9 mouse cellular contexts compared by ENCODE assay signal in the genomic region with DNA sequence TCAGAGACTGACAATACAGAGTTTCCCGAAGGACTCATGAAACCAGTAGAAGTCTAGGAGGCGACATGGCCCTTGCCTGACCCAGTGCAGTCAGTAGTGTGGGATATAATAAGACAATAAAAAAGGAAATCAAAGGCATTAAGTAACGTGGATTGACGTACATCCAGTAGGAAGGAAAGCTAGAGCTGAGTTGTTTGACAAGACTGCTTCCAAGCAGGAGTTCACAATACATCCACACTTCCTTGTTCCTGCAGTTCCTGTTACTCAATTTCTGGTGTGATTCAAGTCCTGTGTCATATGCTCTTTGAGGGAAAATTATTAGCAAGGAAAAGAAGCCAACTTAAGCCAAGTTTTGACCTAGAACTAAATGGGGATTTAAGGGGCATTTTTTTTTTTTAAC. TPM values are rescaled to one million over a fixed set of nuclear protein-coding genes. Genes with fewer than 3 reads are reported as not detected.
DNase-seq lines count a peak whose midpoint lies in the region; ATAC-seq and TF ChIP-seq lines count a peak whose summit lies in the region.
"Had no signal": no experiment of that assay in that cellular context is flagged by ENCODE, and none has a peak within 500 bp of the region (broad histone marks: within the 10 kb centered on the region; RNA-seq: fewer than 3 reads in every experiment).

No protein-coding gene starts in this region.

- peaks cover 15% of the 10 kb centered on the region for H3K4me1 ChIP-seq in embryonic facial prominence, embryonic 14.5 days (ENCODE audit: control insufficient read depth, insufficient read depth, low read length)
- 0 out of 2 replicates have a peak, but pooled peaks cover 10% of the 10 kb centered on the region for H3K4me1 ChIP-seq in hindbrain, postnatal 0 days (ENCODE audit: insufficient read depth, low read length)
- H3K4me1 ChIP-seq in midbrain, embryonic 12.5 days: peaks cover 20% of the 10 kb centered on the region
- H3K4me1 ChIP-seq in thymus, adult 2 months (replicated peaks; ENCODE audit: control insufficient read depth, insufficient read depth, low read length): peaks cover 5% of the 10 kb centered on the region; the same call in 1 of the 2 replicates

- no peak for TF ChIP-seq CTCF in gastrocnemius, adult 2 months (IDR thresholded peaks at IDR 0.05)
- TF ChIP-seq CTCF in hindbrain, postnatal 0 days (IDR thresholded peaks at IDR 0.05; ENCODE audit: low read depth): no peak
- TF ChIP-seq CTCF in thymus, adult 2 months (IDR thresholded peaks at IDR 0.05; ENCODE audit: borderline replicate concordance, control insufficient read depth, extremely low read depth, insufficient read depth, low read length, poor library complexity): no peak

- no peak for TF ChIP-seq POLR2A in thymus, adult 2 months (IDR thresholded peaks at IDR 0.05; ENCODE audit: control insufficient read depth, extremely low read depth, insufficient read depth, low read length, poor library complexity)

- H3K4me3 ChIP-seq in gastrocnemius, adult 2 months: peak overlapping the region; percentile 99
- H3K4me3 ChIP-seq in embryonic facial prominence, embryonic 14.5 days (ENCODE audit: low read depth, low read length): peak overlapping the region; percentile 98
- peak overlapping the region; percentile 72; the same call in 1 of the 2 replicates for H3K4me3 ChIP-seq in hindbrain, postnatal 0 days (ENCODE audit: low read length)
- H3K4me3 ChIP-seq in midbrain, embryonic 12.5 days: peak overlapping the region; percentile 96; the same call in 1 of the 2 replicates
- H3K4me3 ChIP-seq in thymus, adult 2 months (ENCODE audit: control insufficient read depth, insufficient read depth, low read length): no peak overlapping the region

- H3K9me3 ChIP-seq in embryonic facial prominence, embryonic 14.5 days (ENCODE audit: control insufficient read depth, low read length): no peaks in the 10 kb centered on the region
- no peaks in the 10 kb centered on the region for H3K9me3 ChIP-seq in hindbrain, postnatal 0 days (ENCODE audit: low read length)
- H3K9me3 ChIP-seq in midbrain, embryonic 12.5 days: no peaks in the 10 kb centered on the region

- intact Hi-C loops in gastrocnemius, adult 2 months (cut with DNase I): loop anchor here (10.0 kb wide), 1 partner anchor 185 kb away; a partner anchor contains a TSS

- 80% methylated on average over 4 of the region's 4 CpGs for WGBS in embryonic facial prominence, embryonic 14.5 days
- WGBS in hindbrain, postnatal 0 days: 71% methylated on average over 4 of the region's 4 CpGs
- whole genome bisulfite sequencing in midbrain, embryonic 12.5 days: 89% methylated on average over 4 of the region's 4 CpGs
- WGBS in thymus, adult 2 months: 97% methylated on average over 4 of the region's 4 CpGs

- H3K4me2 ChIP-seq in embryonic facial prominence, embryonic 14.5 days (ENCODE audit: low read depth, low read length): peak overlapping the region; percentile 69
- H3K4me2 ChIP-seq in hindbrain, postnatal 0 days (ENCODE audit: low read depth, low read length): peak overlapping the region; percentile 73
- peak overlapping the region; percentile 73 for H3K4me2 ChIP-seq in midbrain, embryonic 12.5 days (replicated peaks)

- H3K27ac ChIP-seq in gastrocnemius, adult 2 months: peak overlapping the region; percentile 100
- no peak overlapping the region for H3K27ac ChIP-seq in embryonic facial prominence, embryonic 14.5 days (replicated peaks; ENCODE audit: low read depth, low read length)
- H3K27ac ChIP-seq in hindbrain, postnatal 0 days: no peak overlapping the region
- H3K27ac ChIP-seq in midbrain, embryonic 12.5 days (replicated peaks): no peak overlapping the region
- H3K27ac ChIP-seq in thymus, adult 2 months (ENCODE audit: control insufficient read depth, insufficient read depth, low read length): no peak overlapping the region

- H3K27me3 ChIP-seq in embryonic facial prominence, embryonic 14.5 days (replicated peaks; ENCODE audit: control insufficient read depth, insufficient read depth, low read length): no peaks in the 10 kb centered on the region
- H3K27me3 ChIP-seq in hindbrain, postnatal 0 days (ENCODE audit: insufficient read depth, low read length): no peaks in the 10 kb centered on the region
- no peaks in the 10 kb centered on the region for H3K27me3 ChIP-seq in midbrain, embryonic 12.5 days
- no peaks in the 10 kb centered on the region for H3K27me3 ChIP-seq in thymus, adult 2 months (ENCODE audit: control insufficient read depth, insufficient read depth, low read length)

- ATAC-seq in embryonic facial prominence, embryonic 14.5 days (ENCODE audit: low read depth): no peak
- no peak for ATAC-seq in hindbrain, postnatal 0 days
- ATAC-seq in midbrain, embryonic 12.5 days (ENCODE audit: low FRiP score, low read depth): no peak

- DNase-seq in gastrocnemius, adult 2 months: no peak
- no peak for DNase-seq in gastrocnemius, postnatal 25 days
- DNase-seq in embryonic facial prominence, embryonic 14.5 days (ENCODE audit: low spot score): no peak
- no peak for DNase-seq in hindbrain, postnatal 0 days (ENCODE audit: low spot score)
- DNase-seq in gastrocnemius, postnatal 10 days: no peak
- DNase-seq in thymus, adult 2 months: no peak
- DNase-seq in urinary bladder, adult 2 months (ENCODE audit: low spot score): no peak
- DNase-seq: B cell, adult 2 months had no signal

- H3K9ac ChIP-seq in embryonic facial prominence, embryonic 14.5 days (ENCODE audit: low read depth, low read length): no peak overlapping the region
- peak overlapping the region; percentile 89 for H3K9ac ChIP-seq in hindbrain, postnatal 0 days (replicated peaks; ENCODE audit: low read length)
- H3K9ac ChIP-seq in midbrain, embryonic 12.5 days (replicated peaks): peak overlapping the region; percentile 92; the same call in 1 of the 2 replicates

- H3K36me3 ChIP-seq in embryonic facial prominence, embryonic 14.5 days (ENCODE audit: control insufficient read depth, insufficient read depth, low read length): no peaks in the 10 kb centered on the region
- H3K36me3 ChIP-seq in hindbrain, postnatal 0 days (ENCODE audit: insufficient read depth, low read length): no peaks in the 10 kb centered on the region
- H3K36me3 ChIP-seq in midbrain, embryonic 12.5 days: no peaks in the 10 kb centered on the region
- H3K36me3 ChIP-seq in thymus, adult 2 months (ENCODE audit: control insufficient read depth, insufficient read depth, low read length): no peaks in the 10 kb centered on the region

RNA-seq across cellular contexts. Expression of a gene that starts 2.1 kb away (rescaled TPM):
- total RNA-seq in gastrocnemius, adult 2 months (2021): 10 to 100 TPM; 17.4 to 23.7 TPM
- total RNA-seq in gastrocnemius, postnatal 25 days (2021): 10 to 100 TPM; 18.1 to 18.6 TPM
- polyA plus RNA-seq in embryonic facial prominence, embryonic 14.5 days (2014; fragmentation: Nextera tagmentation; extraction: Ambion mirVana): 16.2 and 16.6 TPM in 2 replicates
- total RNA-seq in hindbrain, postnatal 0 days (2014; rRNA removed): 14.7 and 16.7 TPM in 2 replicates
- polyA plus RNA-seq in hindbrain, postnatal 0 days (2015; fragmentation: Nextera tagmentation; extraction: Ambion mirVana): 19.3 and 20.1 TPM in 2 replicates
- 18.8 and 19.8 TPM in 2 replicates for polyA plus RNA-seq in midbrain, embryonic 12.5 days (2016; fragmentation: Nextera tagmentation; extraction: Ambion mirVana)
- total RNA-seq in gastrocnemius, postnatal 10 days (2021): 10 to 100 TPM; 19.4 to 21.5 TPM
- 11.5 and 17.0 TPM in 2 replicates for polyA plus RNA-seq in thymus, adult 2 months (2012; rRNA removed)
- 19.6 and 22.7 TPM in 2 replicates for polyA plus RNA-seq in urinary bladder, adult 2 months (2012; rRNA removed)

RNA-seq across cellular contexts. Expression of a gene that starts 30.6 kb away (rescaled TPM):
- not detected for total RNA-seq in gastrocnemius, adult 2 months (2021)
- under 1 TPM; 0.15 to 0.19 TPM for total RNA-seq in gastrocnemius, postnatal 25 days (2021)
- 0.10 TPM in 1 of 2 replicates, not detected in the other for polyA plus RNA-seq in embryonic facial prominence, embryonic 14.5 days (2014; fragmentation: Nextera tagmentation; extraction: Ambion mirVana)
- not detected in 2 replicates for total RNA-seq in hindbrain, postnatal 0 days (2014; rRNA removed)
- not detected in 2 replicates for polyA plus RNA-seq in hindbrain, postnatal 0 days (2015; fragmentation: Nextera tagmentation; extraction: Ambion mirVana)
- polyA plus RNA-seq in midbrain, embryonic 12.5 days (2016; fragmentation: Nextera tagmentation; extraction: Ambion mirVana): not detected in 2 replicates
- total RNA-seq in gastrocnemius, postnatal 10 days (2021): not detected
- 0.18 and 0.20 TPM in 2 replicates for polyA plus RNA-seq in thymus, adult 2 months (2012; rRNA removed)
- polyA plus RNA-seq in urinary bladder, adult 2 months (2012; rRNA removed): 0.11 and 0.13 TPM in 2 replicates

RNA-seq across cellular contexts. Expression of a gene that starts 37.5 kb away (rescaled TPM):
- total RNA-seq in gastrocnemius, adult 2 months (2021): 1 to 10 TPM; 7.6 to 9.3 TPM
- 1 to 10 TPM; 8.0 to 8.4 TPM for total RNA-seq in gastrocnemius, postnatal 25 days (2021)
- polyA plus RNA-seq in embryonic facial prominence, embryonic 14.5 days (2014; fragmentation: Nextera tagmentation; extraction: Ambion mirVana): 17.3 and 19.5 TPM in 2 replicates
- total RNA-seq in hindbrain, postnatal 0 days (2014; rRNA removed): 14.8 and 16.4 TPM in 2 replicates
- 24.7 and 24.9 TPM in 2 replicates for polyA plus RNA-seq in hindbrain, postnatal 0 days (2015; fragmentation: Nextera tagmentation; extraction: Ambion mirVana)
- 25.2 and 26.9 TPM in 2 replicates for polyA plus RNA-seq in midbrain, embryonic 12.5 days (2016; fragmentation: Nextera tagmentation; extraction: Ambion mirVana)
- total RNA-seq in gastrocnemius, postnatal 10 days (2021): 10 to 100 TPM; 12.9 to 15.7 TPM
- polyA plus RNA-seq in thymus, adult 2 months (2012; rRNA removed): 4.7 and 5.3 TPM in 2 replicates
- 14.2 and 18.7 TPM in 2 replicates for polyA plus RNA-seq in urinary bladder, adult 2 months (2012; rRNA removed)
